Mouse (Mus musculus) ovary, postnatal 36 days (tissue): ENCODE results near the gene Dyrk1a.

ENCODE experiments used
- DNase-seq: peaks from one replicate; pipeline ENCODE4 v3.0.0; 2022; ENCODE audit warnings: low spot score, mixed read lengths

The Dyrk1a gene

DNA sequence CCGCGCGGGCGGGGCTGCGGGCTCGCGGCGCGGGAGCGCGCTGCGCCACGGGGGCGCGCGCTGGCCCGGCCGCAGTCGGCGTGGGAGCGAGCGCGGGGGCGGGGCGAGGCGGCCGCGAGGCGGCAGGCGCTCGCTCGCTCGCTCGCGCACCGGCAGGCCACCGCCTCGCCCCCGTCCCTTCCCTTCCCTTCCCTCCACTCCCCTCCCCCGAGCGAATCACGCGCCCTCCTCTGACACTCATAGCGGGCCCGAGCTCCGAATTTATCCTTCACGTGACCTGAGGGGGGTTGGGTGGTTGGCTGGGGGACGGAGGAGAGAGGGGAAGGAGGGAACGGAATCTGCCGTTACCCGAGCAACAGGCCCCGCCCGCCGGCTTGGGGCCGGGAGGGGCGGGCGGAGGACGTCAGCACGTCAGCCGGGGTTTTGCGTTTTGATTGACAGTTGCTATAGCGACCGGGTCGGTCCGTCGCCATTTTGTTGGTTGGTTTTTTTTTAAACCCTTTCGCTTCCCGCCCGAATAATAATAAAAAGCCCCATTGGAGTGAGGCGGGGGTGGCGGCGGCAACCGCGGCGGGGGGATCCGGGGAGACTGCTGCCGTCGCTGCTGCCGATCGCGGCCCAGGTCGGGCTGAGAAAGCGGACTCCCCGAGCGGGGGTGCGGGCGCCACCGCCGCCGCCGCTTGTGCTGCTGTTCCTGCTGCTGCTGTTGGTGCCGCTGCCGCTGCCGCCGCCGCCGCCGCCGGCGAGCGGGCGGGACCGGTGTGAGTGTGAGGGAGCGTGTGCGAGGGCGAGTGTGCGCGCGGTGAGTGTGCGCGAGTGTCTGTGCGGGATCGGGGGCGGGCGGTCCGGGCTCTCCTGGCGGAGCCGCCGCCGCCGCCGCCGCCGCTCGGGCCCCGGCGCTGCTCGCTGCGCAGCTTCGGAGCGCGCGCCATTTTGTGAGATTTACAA is at the start of gene Dyrk1a:
TSS of gene Dyrk1a (plus strand) at position 782 of the 948 bp plus-strand sequence.
- DNase-seq, result peak; percentile 99

GRCm38 (mm10) chr16:94523594-94524377 is 46.0 kb upstream of the Dyrk1a start:
- DNase-seq, result no peak

- no peak for DNase-seq
Observed at GRCm38 (mm10) chr16:94524691-94525090, 45.1 kb upstream of the Dyrk1a start.

- DNase-seq, result no peak
Observed at GRCm38 (mm10) chr16:94525955-94526343, 43.9 kb upstream of the Dyrk1a start.

GRCm38 (mm10) chr16:94526344-94527151 is 43.3 kb upstream of the Dyrk1a start, which contains the start of gene Vps26c:
Gene Vps26c, minus strand, starts transcription at chr16:94526830.
- DNase-seq, result peak; percentile 98

GRCm38 (mm10) chr16:94527152-94527534 is 42.7 kb upstream of the Dyrk1a start:
- no peak for DNase-seq

DNA sequence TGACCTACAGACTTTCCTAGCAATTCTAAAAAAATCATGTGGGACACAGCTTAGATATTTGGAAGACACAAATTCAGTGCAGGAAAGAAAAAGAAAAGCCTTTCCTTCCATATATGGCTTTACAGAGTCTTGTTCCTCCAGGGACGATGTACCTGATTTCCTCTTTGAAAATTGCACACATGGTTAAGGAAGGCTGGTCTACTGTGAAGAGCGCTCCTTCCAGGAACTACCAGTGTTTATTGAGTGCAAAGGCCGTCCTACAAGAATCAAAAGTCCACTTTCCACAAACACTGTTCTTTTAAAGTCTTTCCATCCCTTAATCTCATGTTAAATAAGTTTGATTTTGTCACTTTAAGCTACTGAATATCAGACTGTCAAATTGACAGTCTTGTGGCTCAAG is 42.3 kb upstream of the Dyrk1a start:
- no peak for DNase-seq

DNA sequence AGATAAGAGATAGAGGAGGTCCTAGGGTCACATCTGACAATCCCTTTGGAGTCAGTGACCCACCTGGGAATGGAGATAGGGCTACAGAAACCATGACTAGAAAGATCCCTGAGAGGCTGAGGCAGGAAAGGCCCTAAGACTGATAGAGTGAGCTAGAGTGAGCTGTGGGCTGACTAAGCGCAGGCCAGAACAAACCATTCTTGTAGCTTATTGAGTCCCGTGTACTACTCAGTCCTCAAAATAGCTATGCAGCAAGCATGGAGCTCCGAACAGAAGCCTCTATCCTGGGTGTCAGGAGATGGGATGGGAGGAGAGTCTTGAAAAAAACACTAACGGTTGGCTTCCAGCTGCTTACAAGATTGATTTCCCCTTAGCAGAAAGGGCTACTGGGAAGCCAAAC is 38.5 kb upstream of the Dyrk1a start:
- no peak for DNase-seq

DNA sequence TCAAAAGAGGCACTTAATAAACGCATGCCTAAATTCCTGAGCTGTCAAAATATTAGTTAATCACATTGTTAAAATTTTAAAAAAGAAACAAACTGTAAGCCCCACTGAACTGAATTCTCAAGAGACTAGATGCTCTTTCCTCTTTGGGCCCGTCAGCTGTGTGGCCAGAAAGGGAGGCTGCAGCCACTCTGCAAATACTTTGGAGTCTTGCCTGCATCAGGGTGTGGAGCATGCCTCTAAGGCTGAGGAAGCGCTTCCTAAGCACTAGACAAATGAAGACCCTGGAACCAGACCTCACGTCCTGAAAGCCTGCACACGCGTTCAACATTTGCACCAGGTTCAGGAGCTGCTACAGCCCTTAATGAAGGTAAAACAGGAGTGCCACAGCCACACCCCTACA is 36.1 kb upstream of the Dyrk1a start:
- no peak for DNase-seq

- DNase-seq, result no peak
Observed at GRCm38 (mm10) chr16:94535716-94536115, 34.1 kb upstream of the Dyrk1a start.

GRCm38 (mm10) chr16:94536417-94537158 is 33.2 kb upstream of the Dyrk1a start:
- no peak for DNase-seq

GRCm38 (mm10) chr16:94537159-94537527 is 32.7 kb upstream of the Dyrk1a start:
- DNase-seq, result peak; percentile 23

GRCm38 (mm10) chr16:94540140-94540539 is 29.7 kb upstream of the Dyrk1a start:
- no peak for DNase-seq

- DNase-seq, result no peak
Observed at GRCm38 (mm10) chr16:94542898-94543297, 26.9 kb upstream of the Dyrk1a start.

DNA sequence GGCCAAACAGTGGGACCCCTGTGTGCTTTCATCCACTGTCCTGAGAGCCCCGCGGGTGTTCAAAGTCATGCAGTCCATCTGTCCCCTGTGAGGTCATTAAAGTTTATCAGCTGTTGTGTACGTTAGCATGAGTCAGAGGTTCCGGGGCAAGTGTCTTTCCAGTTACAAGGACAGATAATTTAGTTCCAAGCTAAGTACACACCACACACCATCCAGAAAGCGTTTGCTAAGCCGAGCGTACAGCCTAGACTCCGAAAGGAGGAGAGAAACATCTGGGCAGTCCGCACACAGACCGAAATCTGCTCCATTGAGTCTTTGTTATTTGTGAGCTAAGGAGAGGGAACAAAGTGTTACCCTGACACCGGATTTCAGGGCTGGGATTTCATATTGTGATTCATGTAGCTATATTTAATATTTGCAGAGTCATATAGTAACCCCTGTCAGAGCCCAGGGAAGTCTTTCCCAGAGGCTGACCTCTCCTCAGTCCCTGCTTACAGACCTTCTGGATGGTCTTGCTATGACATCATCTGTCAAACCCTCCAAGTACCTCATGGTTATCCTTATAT is 25.2 kb upstream of the Dyrk1a start:
- no peak for DNase-seq

- DNase-seq, result no peak
Observed at GRCm38 (mm10) chr16:94545781-94546562, 23.8 kb upstream of the Dyrk1a start.

GRCm38 (mm10) chr16:94549813-94550212 is 20.0 kb upstream of the Dyrk1a start:
- DNase-seq, result no peak

DNA sequence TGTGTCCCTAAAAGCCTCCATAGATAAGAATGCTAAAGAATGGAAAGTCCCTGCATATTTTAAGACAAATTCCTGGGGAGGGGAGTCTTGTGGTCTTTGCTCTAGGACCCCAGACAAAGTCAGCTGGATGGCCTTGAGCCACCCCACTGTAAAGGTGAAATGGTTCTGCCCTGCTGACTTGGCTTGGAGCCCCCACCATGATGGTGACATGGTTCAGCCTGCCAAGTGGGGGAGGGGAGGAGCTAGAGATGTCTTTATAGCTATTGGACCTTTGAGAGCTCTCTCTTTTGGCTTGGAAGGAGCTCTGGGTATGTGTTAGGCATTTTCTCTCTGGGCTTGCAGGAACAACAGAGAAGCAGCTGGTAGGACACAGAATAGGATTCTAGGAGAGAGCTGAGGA is 17.9 kb upstream of the Dyrk1a start:
- no peak for DNase-seq

DNA sequence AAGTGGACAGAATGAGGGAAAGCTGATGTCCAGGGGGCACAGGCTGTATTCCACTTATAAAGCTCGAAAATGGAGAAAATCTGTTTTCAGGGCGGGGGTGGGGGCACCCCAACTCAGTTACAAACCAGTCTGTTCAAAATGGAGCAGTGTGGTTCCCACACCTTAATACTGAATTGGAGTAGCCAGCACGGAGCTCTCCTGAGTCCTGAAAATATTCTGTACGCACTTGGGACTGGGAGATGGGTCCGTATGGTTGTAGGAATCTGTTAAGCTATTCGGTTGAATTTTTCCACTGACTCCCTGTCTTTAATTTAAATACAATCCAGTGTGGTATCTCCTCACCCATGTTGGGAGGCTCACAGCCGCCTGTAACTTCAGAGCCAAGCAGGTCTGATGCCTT is 14.5 kb upstream of the Dyrk1a start:
- DNase-seq, result no peak

DNA sequence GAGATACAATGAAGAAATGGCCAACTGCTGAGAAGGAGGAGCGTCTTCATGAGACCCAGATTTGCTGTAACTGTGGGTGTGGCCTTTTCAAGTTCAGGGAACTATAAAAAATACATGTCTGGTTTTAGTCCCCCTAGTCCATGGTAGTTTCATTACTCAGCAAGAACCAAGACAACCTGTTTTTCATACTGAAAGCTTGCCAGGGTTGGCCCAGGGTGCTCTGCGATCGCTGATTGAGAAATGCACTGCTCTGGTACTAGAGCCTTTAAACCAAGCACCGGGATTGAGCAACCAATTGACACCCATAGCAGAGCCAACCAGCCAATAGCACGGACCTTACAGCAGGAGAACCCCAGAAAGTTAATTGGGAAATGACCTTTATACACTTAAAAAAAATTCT is 13.6 kb upstream of the Dyrk1a start:
- no peak for DNase-seq
